Mouse (Mus musculus): ENCODE results near the gene Abca8b.

DNA sequence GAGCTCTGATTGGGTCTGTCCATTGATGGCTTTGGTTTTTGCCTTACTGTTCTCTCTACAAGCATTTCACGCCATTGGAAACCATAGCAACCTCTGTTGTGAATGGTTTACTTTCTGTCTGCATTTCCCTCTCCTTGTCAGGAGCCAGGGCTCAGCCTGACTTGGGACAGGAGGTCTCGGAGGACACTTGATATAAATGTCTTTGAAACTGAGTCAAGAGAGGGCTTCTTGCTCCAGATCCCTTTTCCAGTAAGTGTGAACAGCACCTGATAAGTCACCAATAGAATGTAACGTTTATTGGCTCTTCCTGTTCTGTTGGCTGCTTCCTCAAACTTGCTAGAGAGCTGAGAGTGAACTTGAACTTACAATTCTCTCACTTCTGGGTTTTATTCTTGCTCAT, 111.5 kb downstream of the Abca8b start:
- TF ChIP-seq POLR2A (IDR thresholded peaks at IDR 0.05; ENCODE audit: borderline replicate concordance, extremely low read depth, insufficient read depth, insufficient read length, poor library complexity, severe bottlenecking), result no peak
- no peak for TF ChIP-seq CTCF (IDR thresholded peaks at IDR 0.05; ENCODE audit: borderline replicate concordance, extremely low read depth, insufficient read depth, insufficient read length)

All from brain, embryonic 14.5 days (tissue).